Mouse (Mus musculus): Measurements from ENCODE around the gene Gne.

- no peak for TF ChIP-seq GATA1 (IDR thresholded peaks at IDR 0.05; ENCODE audit: low read length)
- TF ChIP-seq TAL1 (IDR thresholded peaks at IDR 0.05; ENCODE audit: low read length), result no peak
Measured at GRCm38 (mm10) chr4:44013391-44014070, 70.4 kb downstream of the Gne start.

Data from erythroblast, embryonic 14.5 days (primary cell).